Mouse (Mus musculus) CD8-positive naive resting alpha-beta T cell, adult 2 months (primary cell): ENCODE data around the gene Zfp871.

Experiments used
- DNase-seq, 2 experiments: peaks; one replicate each; pipeline ENCODE4 v3.0.0; 2022; ENCODE audit warnings: low read depth in 2 of 2, low spot score in 2 of 2

Zfp871 gene

GRCm38 (mm10) chr17:32788094-32788559 is at the start of gene Zfp871:
Gene Zfp871, minus strand, starts transcription at chr17:32788287.
- peak; percentile 73 to 84 for DNase-seq

- DNase-seq, result no peak
Measured at GRCm38 (mm10) chr17:32830418-32830782, 42.3 kb upstream of the Zfp871 start.

- DNase-seq, result peak; percentile 54 to 64
Measured at GRCm38 (mm10) chr17:32829540-32830417, 41.7 kb upstream of the Zfp871 start, which contains the start of gene Zfp799. Gene Zfp799, minus strand, starts transcription at chr17:32830261.

GRCm38 (mm10) chr17:32816074-32816784 is 28.1 kb upstream of the Zfp871 start:
- no peak for DNase-seq

- DNase-seq, result no peak
Measured at GRCm38 (mm10) chr17:32814136-32814535, 26.0 kb upstream of the Zfp871 start.

GRCm38 (mm10) chr17:32810648-32811047 is 22.6 kb upstream of the Zfp871 start:
- no peak for DNase-seq

GRCm38 (mm10) chr17:32809544-32810374 is 21.7 kb upstream of the Zfp871 start, which contains the start of gene Zfp811:
Gene Zfp811, minus strand, starts transcription at chr17:32809931.
- no peak for DNase-seq

- DNase-seq, result no peak
Measured at GRCm38 (mm10) chr17:32808921-32809320, 20.8 kb upstream of the Zfp871 start.

GRCm38 (mm10) chr17:32789244-32789643 is 1.2 kb upstream of the Zfp871 start:
- no peak for DNase-seq

GRCm38 (mm10) chr17:32788576-32788975 is 489 bp upstream of the Zfp871 start:
- DNase-seq, result no peak

GRCm38 (mm10) chr17:32787436-32788093 is 522 bp downstream of the Zfp871 start:
- peak in 1 of 2 experiments; percentile 35 for DNase-seq

GRCm38 (mm10) chr17:32786944-32787343 is 1.1 kb downstream of the Zfp871 start:
- no peak for DNase-seq

- no peak for DNase-seq
Measured at GRCm38 (mm10) chr17:32785656-32786055, 2.4 kb downstream of the Zfp871 start.

GRCm38 (mm10) chr17:32777564-32777963 is 10.5 kb downstream of the Zfp871 start:
- DNase-seq, result no peak

GRCm38 (mm10) chr17:32771213-32771612 is 16.9 kb downstream of the Zfp871 start:
- no peak for DNase-seq

GRCm38 (mm10) chr17:32766422-32766821 is 21.7 kb downstream of the Zfp871 start:
- no peak for DNase-seq

- DNase-seq, result no peak
Measured at GRCm38 (mm10) chr17:32757331-32757730, 30.8 kb downstream of the Zfp871 start.

GRCm38 (mm10) chr17:32753634-32754033 is 34.5 kb downstream of the Zfp871 start:
- no peak for DNase-seq

- DNase-seq, result no peak
Measured at GRCm38 (mm10) chr17:32752813-32753360, 35.2 kb downstream of the Zfp871 start.

GRCm38 (mm10) chr17:32750611-32751010 is 37.5 kb downstream of the Zfp871 start:
- DNase-seq, result no peak
